Mouse (Mus musculus) Patski (cell line): ENCODE measurements at regions not wholly inside any gene's neighbourhood (a gene's known extent, or its start where the extent isn't known, plus 50 kb on each side); places are given as distances from the start of the nearest gene placed in this dataset.

Source experiments
- ATAC-seq: fragments of 100-300 bp; one replicate; pipeline ENCODE4 v1.8.0; 2021
- CTCF ChIA-PET: fragments of 350-600 bp; sonication (Branson Sonifier 250); formaldehyde crosslinking; loops from one replicate; lab custom pipeline; 2022; ENCODE audit warnings: inconsistent platforms; lab: Charles Lee
- POLR2A ChIA-PET: fragments of 350-600 bp; sonication (Branson Sonifier 250); formaldehyde crosslinking; loops from one replicate; lab custom pipeline; 2022; ENCODE audit warnings: antibody characterized with exemption, inconsistent platforms; lab: Charles Lee
- DNase-seq: peaks from one replicate; pipeline ENCODE4 v3.0.0-alpha.2; 2011; ENCODE audit warnings: low read depth, low spot score
- H3K27me3 ChIP-seq: fragments of 371-371 bp; one replicate; pipeline ENCODE4 v1.5.1; 2021
- CTCF ChIP-seq: fragments of 100-300 bp; IDR thresholded peaks from one replicate; pipeline ENCODE4 v1.5.1; 2021
- in situ Hi-C: fragments of 300-500 bp; cut with MboI; formaldehyde crosslinking; loops from 3 replicates; pipeline ENCODE4 v1.11.1; 2018; ENCODE audit warnings: low pct_unique_long_range_greater_than_20kb, mixed read lengths

GRCm38 (mm10) chr4:9935949-9936348 is 938.3 kb upstream of the 2610301B20Rik start:
- ATAC-seq (no peak), DNase-seq (no peak)
- TF ChIP-seq CTCF: no peak
- ChIA-PET CTCF (no interaction called here), POLR2A (no interaction called here)
- H3K27me3 ChIP-seq: no peaks in the 10 kb centered on the region
- in situ Hi-C loops: no loop called here

GRCm38 (mm10) chr4:9951441-9951840 is 922.9 kb upstream of the 2610301B20Rik start:
- in situ Hi-C loops: no loop called here
- ATAC-seq (no peak), DNase-seq (no peak)
- CTCF ChIA-PET: no interaction called here
- H3K27me3 ChIP-seq: no peaks in the 10 kb centered on the region
- POLR2A ChIA-PET: no interaction called here
- no peak for TF ChIP-seq CTCF

GRCm38 (mm10) chr4:9974631-9975030 is 899.7 kb upstream of the 2610301B20Rik start:
- ATAC-seq (peak; percentile 82), DNase-seq (peak; percentile 27)
- no peaks in the 10 kb centered on the region for H3K27me3 ChIP-seq
- TF ChIP-seq CTCF: no peak
- ChIA-PET POLR2A (no interaction called here), CTCF (interaction anchor here (1.7 kb wide), 1 partner anchor 61 kb away, joined by 5 read pairs; no protein-coding TSS in a partner anchor)
- in situ Hi-C loops: no loop called here

DNA sequence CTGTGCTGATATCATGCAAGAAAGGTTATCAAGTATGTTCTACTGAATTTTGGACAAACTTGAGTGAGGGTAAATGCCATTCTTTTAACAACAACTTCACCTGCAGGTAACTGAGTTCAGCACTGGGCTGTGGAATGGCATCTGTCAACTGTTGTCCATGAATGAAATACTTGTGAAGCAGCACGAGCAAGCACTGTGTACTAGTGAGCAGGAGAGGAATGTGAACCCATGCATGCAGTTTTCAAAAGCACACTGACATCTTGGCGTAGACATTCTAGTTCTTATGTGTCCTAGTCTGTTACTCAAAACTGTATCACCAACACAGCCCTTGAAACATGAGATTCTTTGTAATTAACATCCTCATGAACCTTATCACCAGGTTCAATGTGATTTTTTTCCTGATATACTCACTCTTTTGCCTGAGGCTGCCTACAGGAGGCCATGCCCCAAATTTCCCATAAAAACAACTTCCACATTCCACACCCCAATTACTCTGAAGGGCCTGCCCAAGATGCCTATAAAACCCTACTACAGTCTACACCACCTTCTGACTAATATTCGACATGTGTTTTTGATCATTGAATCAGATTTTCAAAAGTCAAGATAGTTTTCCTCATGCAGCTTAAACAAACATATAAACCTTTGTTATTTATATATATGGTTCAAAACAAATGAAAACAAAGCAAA is 892.8 kb upstream of the 2610301B20Rik start:
- CTCF ChIA-PET: no interaction called here
- POLR2A ChIA-PET: no interaction called here
- no peak for ATAC-seq
- no peak for TF ChIP-seq CTCF
- in situ Hi-C loops: no loop called here
- no peaks in the 10 kb centered on the region for H3K27me3 ChIP-seq
- DNase-seq: no peak

- ChIA-PET POLR2A (no interaction called here), CTCF (no interaction called here)
- no peak for TF ChIP-seq CTCF
- DNase-seq (no peak), ATAC-seq (no peak)
- in situ Hi-C loops: no loop called here
- no peaks in the 10 kb centered on the region for H3K27me3 ChIP-seq
These were observed 891.3 kb upstream of the 2610301B20Rik start for GRCm38 (mm10) chr4:9982786-9983525.

- no peak for ATAC-seq
- CTCF ChIA-PET: no interaction called here
These were observed 880.4 kb upstream of the 2610301B20Rik start for GRCm38 (mm10) chr4:9993871-9994270.

GRCm38 (mm10) chr4:9994466-9994865 is 879.8 kb upstream of the 2610301B20Rik start:
- in situ Hi-C loops: no loop called here
- ChIA-PET POLR2A (no interaction called here), CTCF (interaction anchor here (1.3 kb wide), 1 partner anchor 15 kb away, joined by 3 read pairs; no protein-coding TSS in a partner anchor)
- no peaks in the 10 kb centered on the region for H3K27me3 ChIP-seq
- TF ChIP-seq CTCF: no peak
- no peak for ATAC-seq
- no peak for DNase-seq

More at GRCm38 (mm10) chr4:9993871-9994270, 880.4 kb upstream of the 2610301B20Rik start:
- no peaks in the 10 kb centered on the region for H3K27me3 ChIP-seq
- TF ChIP-seq CTCF: no peak
- POLR2A ChIA-PET: no interaction called here
- in situ Hi-C loops: no loop called here
- DNase-seq: no peak

DNA sequence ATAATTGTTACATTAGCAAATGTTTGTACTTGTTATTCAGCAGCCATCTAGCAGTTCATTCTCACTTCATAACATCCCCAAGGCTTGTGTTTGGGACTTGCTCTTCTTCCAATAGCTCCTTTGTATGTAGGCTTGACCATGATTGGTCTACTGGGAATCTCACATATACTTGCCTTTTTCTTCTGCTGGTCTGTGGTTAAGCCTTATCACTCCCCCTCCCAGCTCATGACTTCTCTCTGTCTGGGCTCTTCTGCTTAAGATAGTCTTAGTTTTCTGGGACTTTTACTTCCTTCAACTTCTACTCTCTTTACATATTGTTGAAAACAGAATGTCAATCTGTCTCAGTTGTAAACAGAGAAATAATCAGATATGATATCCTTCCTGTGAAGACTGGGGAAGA is 844.0 kb upstream of the 2610301B20Rik start:
- no peaks in the 10 kb centered on the region for H3K27me3 ChIP-seq
- POLR2A ChIA-PET: no interaction called here
- TF ChIP-seq CTCF: no peak
- no peak for ATAC-seq
- in situ Hi-C loops: no loop called here
- CTCF ChIA-PET: no interaction called here
- DNase-seq: no peak

- ATAC-seq (no peak), DNase-seq (no peak)
- in situ Hi-C loops: no loop called here
- CTCF ChIA-PET: no interaction called here
- POLR2A ChIA-PET: no interaction called here
- H3K27me3 ChIP-seq: no peaks in the 10 kb centered on the region
- no peak for TF ChIP-seq CTCF
These were observed 842.5 kb upstream of the 2610301B20Rik start for GRCm38 (mm10) chr4:10031764-10032163.

- no peak for TF ChIP-seq CTCF
- POLR2A ChIA-PET: no interaction called here
- CTCF ChIA-PET: interaction anchor here (1.7 to 1.9 kb wide), 2 partner anchors 61 to 65 kb away, joined by 4 to 5 read pairs; no protein-coding TSS in a partner anchor
- no peak for DNase-seq
- no peak for ATAC-seq
- in situ Hi-C loops: no loop called here
- H3K27me3 ChIP-seq: no peaks in the 10 kb centered on the region
These were observed 839.0 kb upstream of the 2610301B20Rik start for GRCm38 (mm10) chr4:10035336-10035735.
